15 mouse cellular contexts compared by ENCODE assay signal in genomic region chr3:34322527-34323210, GRCm38 (mm10).
DNase-seq lines count a peak whose midpoint lies in the region; ATAC-seq and TF ChIP-seq lines count a peak whose summit lies in the region.
"Had no signal": no experiment of that assay in that cellular context is flagged by ENCODE, and none has a peak within 500 bp of the region (broad histone marks: within the 10 kb centered on the region; RNA-seq: fewer than 3 reads in every experiment).

No protein-coding gene starts in this region.

- H3K4me3 ChIP-seq in embryonic facial prominence, embryonic 10.5 days = no peak overlapping the region
- no peak overlapping the region for H3K4me3 ChIP-seq in forebrain, embryonic 13.5 days
- H3K4me3 ChIP-seq in hindbrain, postnatal 0 days (ENCODE audit: low read length) = no peak overlapping the region
- no peak overlapping the region for H3K4me3 ChIP-seq in midbrain, embryonic 16.5 days (ENCODE audit: low read depth, low read length)
- H3K4me3 ChIP-seq: erythroblast, embryonic 14.5 days; left cerebral cortex, adult 2 months; liver, embryonic 15.5 days had no signal

- H3K9me3 ChIP-seq in embryonic facial prominence, embryonic 10.5 days = no peaks in the 10 kb centered on the region
- no peaks in the 10 kb centered on the region for H3K9me3 ChIP-seq in forebrain, embryonic 13.5 days (replicated peaks)
- H3K9me3 ChIP-seq in hindbrain, postnatal 0 days (ENCODE audit: low read length) = no peaks in the 10 kb centered on the region
- H3K9me3 ChIP-seq in midbrain, embryonic 16.5 days (replicated peaks; ENCODE audit: control insufficient read depth, low read length, poor library complexity, severe bottlenecking) = no peaks in the 10 kb centered on the region
- H3K9me3 ChIP-seq: liver, embryonic 15.5 days had no signal

- H3K4me2 ChIP-seq in forebrain, embryonic 13.5 days = no peak overlapping the region
- H3K4me2 ChIP-seq in hindbrain, postnatal 0 days (ENCODE audit: low read depth, low read length) = no peak overlapping the region
- H3K4me2 ChIP-seq in midbrain, embryonic 16.5 days (ENCODE audit: low read length) = no peak overlapping the region; the same call in 1 of the 2 replicates
- H3K4me2 ChIP-seq: liver, embryonic 15.5 days had no signal

- WGBS in embryonic facial prominence, embryonic 10.5 days = 46% methylated on average over 15 of the region's 15 CpGs
- WGBS in forebrain, embryonic 13.5 days = 52% methylated on average over 15 of the region's 15 CpGs
- 24% methylated on average over 15 of the region's 15 CpGs for WGBS in hindbrain, postnatal 0 days
- WGBS in midbrain, embryonic 16.5 days = 17% methylated on average over 15 of the region's 15 CpGs

- TF ChIP-seq CTCF in hindbrain, postnatal 0 days (IDR thresholded peaks at IDR 0.05; ENCODE audit: low read depth) = 0 out of 2 replicates have a peak, but pooled peaks have one; percentile 14

- ATAC-seq in forebrain, embryonic 13.5 days = peak; percentile 71
- ATAC-seq in hindbrain, postnatal 0 days = peak; percentile 77
- ATAC-seq in midbrain, embryonic 16.5 days = peak; percentile 85
- no peak for ATAC-seq in erythroblast, adult 5-6 weeks (replicated peaks; ENCODE audit: low FRiP score, poor library complexity, severe bottlenecking)

- no peak overlapping the region for H3K9ac ChIP-seq in forebrain, embryonic 13.5 days
- H3K9ac ChIP-seq in hindbrain, postnatal 0 days (replicated peaks; ENCODE audit: low read length) = no peak overlapping the region
- 0 out of 2 replicates have a peak overlapping the region, but pooled peaks have one; percentile 4 for H3K9ac ChIP-seq in midbrain, embryonic 16.5 days (ENCODE audit: low read depth, low read length)
- H3K9ac ChIP-seq: liver, embryonic 15.5 days had no signal

- H3K4me1 ChIP-seq in embryonic facial prominence, embryonic 10.5 days = peaks cover 37% of the 10 kb centered on the region
- peaks cover 42% of the 10 kb centered on the region for H3K4me1 ChIP-seq in forebrain, embryonic 13.5 days
- peaks cover 11% of the 10 kb centered on the region; the same call in 1 of the 2 replicates for H3K4me1 ChIP-seq in hindbrain, postnatal 0 days (ENCODE audit: insufficient read depth, low read length)
- H3K4me1 ChIP-seq in midbrain, embryonic 16.5 days (ENCODE audit: control insufficient read depth, insufficient read depth, low read length) = peaks cover 9% of the 10 kb centered on the region
- H3K4me1 ChIP-seq: liver, embryonic 15.5 days had no signal

- peak; percentile 38 for DNase-seq in embryonic facial prominence, embryonic 10.5 days (ENCODE audit: low spot score)
- DNase-seq in hindbrain, postnatal 0 days (ENCODE audit: low spot score) = peak; percentile 77
- DNase-seq in lung, postnatal 10 days = no peak
- DNase-seq in thymus, postnatal 10 days (ENCODE audit: low spot score in 2 of 2) = no peak
- no peak for DNase-seq in urinary bladder, adult 18-20 months (ENCODE audit: low spot score in 2 of 2)
- DNase-seq: adrenal gland, postnatal 10 days; cerebellum, adult 11 months; kidney, postnatal 14 days; right cerebral cortex, adult 18-20 months had no signal

- H3K36me3 ChIP-seq in embryonic facial prominence, embryonic 10.5 days (replicated peaks) = no peaks in the 10 kb centered on the region
- H3K36me3 ChIP-seq in forebrain, embryonic 13.5 days (ENCODE audit: poor library complexity, severe bottlenecking) = no peaks in the 10 kb centered on the region
- no peaks in the 10 kb centered on the region for H3K36me3 ChIP-seq in hindbrain, postnatal 0 days (ENCODE audit: insufficient read depth, low read length)
- no peaks in the 10 kb centered on the region for H3K36me3 ChIP-seq in midbrain, embryonic 16.5 days (ENCODE audit: control insufficient read depth, insufficient read depth, low read length)
- H3K36me3 ChIP-seq: liver, embryonic 15.5 days had no signal

- H3K27ac ChIP-seq in embryonic facial prominence, embryonic 10.5 days (replicated peaks) = no peak overlapping the region
- H3K27ac ChIP-seq in forebrain, embryonic 13.5 days = peak overlapping the region; percentile 15; the same call in 1 of the 2 replicates
- H3K27ac ChIP-seq in hindbrain, postnatal 0 days = no peak overlapping the region
- H3K27ac ChIP-seq in midbrain, embryonic 16.5 days (ENCODE audit: low read length) = 0 out of 2 replicates have a peak overlapping the region, but pooled peaks have one; percentile 14
- H3K27ac ChIP-seq: left cerebral cortex, adult 2 months; liver, embryonic 15.5 days had no signal

- peaks cover 14% of the 10 kb centered on the region for H3K27me3 ChIP-seq in embryonic facial prominence, embryonic 10.5 days (replicated peaks; ENCODE audit: low read depth, poor library complexity, severe bottlenecking)
- H3K27me3 ChIP-seq in forebrain, embryonic 13.5 days = peaks cover 10% of the 10 kb centered on the region; the same call in 1 of the 2 replicates
- no peaks in the 10 kb centered on the region for H3K27me3 ChIP-seq in hindbrain, postnatal 0 days (ENCODE audit: insufficient read depth, low read length)
- no peaks in the 10 kb centered on the region for H3K27me3 ChIP-seq in midbrain, embryonic 16.5 days (ENCODE audit: control insufficient read depth, insufficient read depth, low read depth, low read length)
- H3K27me3 ChIP-seq: liver, embryonic 15.5 days had no signal

Comparison
In these comparisons a context has a peak if more than half of its experiments do, and no peak if none do; other contexts are left out.
1. DNase-seq: peak in embryonic facial prominence, embryonic 10.5 days (single experiment) and hindbrain, postnatal 0 days (single experiment); none in lung, postnatal 10 days (single experiment), thymus, postnatal 10 days (0 of 2) and urinary bladder, adult 18-20 months (0 of 2).
2. H3K27ac ChIP-seq: peak in forebrain, embryonic 13.5 days (single experiment) and midbrain, embryonic 16.5 days (single experiment); none in embryonic facial prominence, embryonic 10.5 days (single experiment) and hindbrain, postnatal 0 days (single experiment).